Mouse (Mus musculus): ENCODE measurements at regions not wholly inside any gene's neighbourhood (a gene's known extent, or its start where the extent isn't known, plus 50 kb on each side); places are given as distances from the start of the nearest gene placed in this dataset.

DNA sequence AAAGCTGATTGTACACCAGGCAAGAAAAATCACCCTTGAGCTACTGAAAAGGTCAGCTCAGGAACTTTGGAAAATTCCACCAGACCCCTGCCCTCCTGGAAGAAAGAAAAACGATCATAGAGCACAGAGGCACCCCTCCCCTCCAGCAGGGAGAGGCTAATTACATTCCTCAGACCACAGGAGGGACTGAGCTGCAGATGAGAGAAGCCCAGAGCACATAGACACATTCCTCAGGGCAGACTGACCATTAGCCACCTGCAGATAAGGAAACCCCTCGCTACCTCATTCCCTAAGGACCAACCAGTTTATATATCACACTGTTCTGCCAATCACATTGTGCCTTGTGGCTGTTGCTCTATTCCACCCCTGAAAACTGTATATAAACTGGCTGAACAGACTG is 230.3 kb downstream of the Parp8 start:
- no peak for DNase-seq

DNA sequence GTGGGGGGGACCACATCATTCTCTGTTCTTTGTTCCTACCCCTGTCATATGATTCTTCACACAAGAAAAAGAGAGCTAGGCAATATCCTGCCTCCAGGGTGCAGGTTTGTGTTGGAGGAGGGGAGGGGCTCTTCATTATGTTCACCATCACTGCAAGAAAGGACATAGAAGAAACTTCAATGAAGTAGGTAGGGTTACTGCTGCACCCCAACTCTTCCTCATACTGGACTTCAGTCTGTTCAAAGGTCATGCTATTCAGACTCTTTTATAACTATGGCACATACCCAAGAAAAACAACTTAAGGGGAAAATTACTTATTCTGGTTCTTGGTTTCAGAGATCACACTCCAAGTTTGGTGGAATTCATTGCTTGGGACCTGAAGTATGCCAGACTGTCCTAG is 243.7 kb downstream of the Parp8 start:
- no peak for DNase-seq

DNA sequence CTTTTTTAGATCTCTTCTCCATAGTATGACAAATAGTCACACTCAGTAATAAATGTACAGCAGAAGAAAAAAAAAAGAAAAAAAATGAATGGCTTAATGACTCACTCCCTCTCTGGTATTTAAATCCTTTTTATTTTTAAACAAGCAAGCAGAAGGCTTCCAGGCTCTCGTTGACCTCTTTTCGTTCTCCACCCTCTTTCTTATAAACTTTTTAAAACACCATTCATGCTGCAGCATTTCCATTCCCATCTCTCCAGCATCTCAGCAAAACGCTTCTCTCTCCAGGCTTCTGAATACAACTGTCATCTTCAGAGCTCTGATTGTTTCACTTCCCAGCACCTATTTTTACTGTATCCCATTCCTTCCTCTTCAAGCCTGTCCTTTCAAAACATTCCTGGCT is 259.8 kb downstream of the Parp8 start:
- no peak for DNase-seq

DNA sequence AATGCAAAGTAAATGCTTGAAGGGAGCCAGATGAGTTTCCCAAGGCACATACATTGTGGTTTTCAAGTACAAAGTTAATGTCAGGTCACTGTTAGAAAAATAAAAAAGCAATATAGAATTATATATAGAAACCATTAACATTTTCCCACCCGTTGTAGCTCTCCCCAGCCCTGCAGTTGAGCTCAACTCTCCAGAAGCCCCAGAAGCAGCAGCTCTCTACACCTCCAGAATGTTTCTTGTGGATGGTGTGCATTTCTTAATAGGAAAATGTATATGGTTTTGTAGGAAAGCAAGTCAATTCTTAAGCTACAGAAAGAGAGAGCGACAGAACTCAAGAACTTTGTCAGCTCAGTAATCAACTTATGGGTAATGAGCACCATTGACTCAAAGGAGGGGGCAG is 265.4 kb downstream of the Parp8 start:
- DNase-seq: no peak

DNA sequence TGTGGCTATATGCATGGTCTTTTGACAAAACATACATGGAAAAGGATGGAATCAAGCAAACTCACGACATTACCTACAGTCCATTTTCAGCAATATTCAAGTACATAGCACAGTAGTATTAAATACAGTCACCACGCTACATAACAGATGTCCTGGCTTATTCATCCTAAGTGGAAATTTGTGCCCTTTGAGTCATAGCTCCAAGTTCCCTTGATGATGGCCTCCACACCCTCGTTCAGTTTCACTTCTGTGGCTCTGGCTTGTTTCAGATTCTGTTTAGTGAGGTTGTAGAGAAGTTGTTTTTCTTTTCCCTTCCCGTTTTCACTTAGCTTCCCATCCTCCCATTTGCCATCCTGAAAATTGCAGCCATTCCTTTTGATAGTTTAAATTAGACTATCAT is 284.5 kb downstream of the Parp8 start:
- DNase-seq: no peak

DNA sequence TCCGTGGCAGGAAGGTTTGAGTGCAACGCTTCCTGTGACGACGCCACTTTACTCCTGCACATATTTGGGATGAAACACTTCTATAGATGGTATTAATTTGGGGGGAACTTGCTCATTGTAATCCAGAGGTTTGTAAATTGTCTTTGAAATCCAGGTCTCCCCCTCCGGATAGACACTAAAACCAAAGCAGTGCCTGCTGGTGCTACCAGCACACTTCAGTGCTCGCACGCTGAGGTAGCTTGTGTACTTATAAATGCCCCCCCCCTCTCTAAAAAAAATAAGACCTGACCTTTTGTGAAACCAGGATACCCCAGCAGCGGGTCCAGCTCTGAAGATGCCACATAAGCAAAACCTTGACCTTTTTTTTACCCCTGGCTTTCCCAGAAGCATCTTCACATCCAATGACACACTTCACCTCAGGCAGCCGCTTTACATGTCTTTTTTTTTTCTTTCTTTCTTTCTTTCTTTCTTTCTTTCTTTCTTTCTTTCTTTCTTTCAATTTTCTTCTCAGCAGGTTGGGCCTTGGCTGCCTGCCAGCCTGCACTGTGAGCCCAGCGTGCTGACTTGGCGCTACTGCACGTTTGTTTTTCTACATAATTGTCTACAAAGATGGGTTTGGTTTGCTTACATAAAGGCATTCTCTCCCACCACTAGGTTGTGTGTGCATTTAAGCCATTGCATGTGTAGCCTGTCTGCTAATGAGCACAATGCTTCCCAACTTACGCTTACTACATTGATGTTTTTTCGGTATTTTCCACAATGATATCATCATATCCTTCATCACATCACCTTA is 301.8 kb downstream of the Parp8 start:
- DNase-seq: no peak

DNA sequence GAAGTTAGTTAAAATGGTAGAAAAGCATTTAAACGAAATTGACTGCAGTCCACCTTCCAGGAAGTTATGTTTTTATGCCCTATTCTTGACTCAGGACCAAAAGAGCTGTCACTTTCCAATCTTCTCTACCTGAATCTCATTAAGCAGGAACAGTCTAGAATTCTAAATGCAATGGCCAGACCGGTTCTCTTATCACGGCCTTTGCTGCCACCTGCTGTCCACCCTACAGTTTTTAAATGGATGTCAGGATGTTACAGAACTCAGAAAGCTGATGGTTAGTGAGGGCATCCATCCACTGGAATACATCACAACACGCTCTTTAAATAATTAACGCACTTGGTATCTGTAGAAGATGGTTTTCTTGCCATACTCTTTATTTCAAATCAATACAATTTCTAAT is 310.5 kb downstream of the Parp8 start:
- DNase-seq: peak; percentile 21

DNA sequence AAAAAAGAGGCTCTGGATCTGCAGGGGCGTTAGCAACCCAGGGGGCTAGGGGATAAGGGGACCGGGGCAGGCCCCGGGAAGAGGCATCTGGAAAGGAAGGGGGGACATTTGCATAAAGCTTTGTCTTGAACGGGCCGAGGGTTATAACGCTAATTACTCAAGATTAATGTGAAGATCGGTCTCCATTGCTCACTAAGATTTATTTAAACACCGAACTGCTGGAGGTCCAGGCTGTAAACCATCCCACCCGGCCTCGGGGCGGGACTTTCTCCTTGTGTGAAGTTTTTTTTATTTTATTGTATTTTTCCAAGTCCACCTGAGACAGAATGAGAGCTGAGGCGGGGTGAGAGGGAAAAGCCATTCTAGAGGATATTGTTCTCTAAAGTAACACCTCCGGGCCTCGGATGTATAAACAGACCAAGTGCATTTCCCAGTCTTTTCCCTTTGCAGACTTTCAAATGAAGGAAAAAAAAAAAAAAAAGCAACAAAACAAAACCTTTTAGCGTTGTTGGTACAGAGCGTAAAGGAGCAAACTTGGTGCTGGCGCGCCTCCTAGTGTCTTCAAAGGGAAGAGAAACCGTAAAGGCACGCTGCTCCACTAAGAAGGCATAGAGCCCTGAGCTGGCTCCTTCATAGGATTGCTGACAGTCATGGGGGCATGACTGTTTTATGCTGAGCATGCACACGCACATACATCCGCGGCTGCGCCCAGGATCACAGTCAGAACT is 313.3 kb downstream of the Parp8 start:
- peak; percentile 10 for DNase-seq

DNA sequence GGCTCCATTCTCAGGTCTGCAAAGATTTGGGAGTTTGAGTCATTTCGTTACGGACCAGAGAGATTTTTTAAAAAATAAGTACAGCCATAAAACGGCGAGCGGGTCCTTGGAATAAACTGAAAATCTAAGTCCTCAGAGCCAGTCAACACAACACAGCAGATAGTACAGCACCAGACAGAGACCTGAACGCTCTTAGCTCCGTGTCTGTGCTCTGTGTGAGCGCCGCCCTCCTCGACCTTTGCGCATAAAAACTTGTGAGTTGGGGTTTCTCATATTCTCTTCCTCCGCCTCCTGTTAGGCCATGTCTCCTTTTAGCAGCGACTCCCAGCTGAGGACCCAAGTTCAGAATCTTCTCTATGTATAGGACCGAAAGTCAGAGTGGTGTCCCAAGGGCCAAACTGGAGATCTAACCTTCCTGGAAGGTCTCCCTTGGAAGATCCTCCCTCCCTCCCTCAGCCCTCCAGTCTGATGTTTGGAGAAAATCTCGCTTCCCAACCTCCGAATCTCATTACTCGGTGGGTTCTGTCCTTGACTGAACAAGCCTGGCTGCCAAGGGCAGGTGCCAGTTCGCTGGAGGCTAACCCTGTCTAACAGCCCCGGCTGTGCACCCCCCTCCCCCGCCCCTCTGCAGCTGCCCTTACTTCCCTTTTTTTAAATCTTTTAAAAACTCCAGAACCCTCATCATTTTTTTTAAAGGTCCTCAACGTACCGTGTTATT is 314.0 kb downstream of the Parp8 start:
- DNase-seq: no peak

DNA sequence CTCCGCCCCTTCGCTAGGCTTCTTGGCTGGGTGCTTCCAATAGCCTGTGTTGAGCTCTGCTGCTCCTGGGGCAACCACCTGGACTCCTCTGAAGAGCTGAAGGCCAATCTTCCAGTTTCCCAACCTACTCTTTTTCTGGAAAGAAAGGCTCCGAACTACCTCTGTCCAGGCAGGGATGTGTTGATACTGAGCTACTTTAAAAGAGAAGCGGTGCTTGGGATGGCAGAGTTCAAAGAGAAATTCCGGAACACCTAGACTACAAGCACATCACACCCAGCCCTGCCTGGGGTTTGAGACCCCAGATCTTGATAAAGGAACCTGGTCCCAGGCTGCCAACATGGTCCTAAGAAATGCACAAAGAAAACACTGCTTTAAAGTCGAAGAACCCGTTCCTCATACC is 315.7 kb downstream of the Parp8 start:
- DNase-seq: no peak

DNA sequence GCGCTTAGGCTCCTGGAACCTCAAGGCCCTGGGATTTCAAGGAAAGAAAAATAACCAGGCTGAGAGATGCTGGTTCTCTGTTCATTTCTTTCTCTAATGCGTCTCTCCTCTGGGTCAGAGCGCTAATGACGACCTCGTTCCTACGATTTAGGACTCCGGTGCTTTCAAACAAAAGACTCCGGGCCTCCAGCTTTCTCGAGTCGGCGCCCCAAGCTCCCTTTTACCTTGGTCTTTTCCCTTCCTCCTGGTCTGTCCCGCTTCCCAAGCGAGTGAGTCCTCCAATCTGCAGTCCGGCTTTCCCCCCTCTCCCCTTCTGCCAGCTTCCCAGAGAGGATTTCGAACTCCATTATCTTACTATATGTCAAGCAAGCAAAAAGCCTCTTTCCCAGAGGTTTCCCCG is 316.5 kb downstream of the Parp8 start:
- no peak for DNase-seq

DNA sequence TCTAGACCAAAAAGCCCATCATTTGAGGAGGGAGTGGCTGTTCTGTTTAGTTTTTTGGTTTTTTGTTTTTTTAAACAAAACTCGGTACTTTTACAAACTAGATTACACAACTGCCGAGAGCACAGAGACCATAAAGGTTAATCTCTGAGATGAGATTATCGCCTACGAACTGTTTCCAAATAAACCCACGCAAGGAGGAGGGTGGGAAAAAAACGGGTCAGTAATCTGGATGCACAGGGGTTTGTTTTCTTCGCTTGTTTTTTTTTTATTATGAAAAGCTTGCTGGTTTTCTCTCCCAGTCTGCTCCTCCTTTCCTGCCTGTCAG is 316.9 kb downstream of the Parp8 start:
- DNase-seq: no peak

DNA sequence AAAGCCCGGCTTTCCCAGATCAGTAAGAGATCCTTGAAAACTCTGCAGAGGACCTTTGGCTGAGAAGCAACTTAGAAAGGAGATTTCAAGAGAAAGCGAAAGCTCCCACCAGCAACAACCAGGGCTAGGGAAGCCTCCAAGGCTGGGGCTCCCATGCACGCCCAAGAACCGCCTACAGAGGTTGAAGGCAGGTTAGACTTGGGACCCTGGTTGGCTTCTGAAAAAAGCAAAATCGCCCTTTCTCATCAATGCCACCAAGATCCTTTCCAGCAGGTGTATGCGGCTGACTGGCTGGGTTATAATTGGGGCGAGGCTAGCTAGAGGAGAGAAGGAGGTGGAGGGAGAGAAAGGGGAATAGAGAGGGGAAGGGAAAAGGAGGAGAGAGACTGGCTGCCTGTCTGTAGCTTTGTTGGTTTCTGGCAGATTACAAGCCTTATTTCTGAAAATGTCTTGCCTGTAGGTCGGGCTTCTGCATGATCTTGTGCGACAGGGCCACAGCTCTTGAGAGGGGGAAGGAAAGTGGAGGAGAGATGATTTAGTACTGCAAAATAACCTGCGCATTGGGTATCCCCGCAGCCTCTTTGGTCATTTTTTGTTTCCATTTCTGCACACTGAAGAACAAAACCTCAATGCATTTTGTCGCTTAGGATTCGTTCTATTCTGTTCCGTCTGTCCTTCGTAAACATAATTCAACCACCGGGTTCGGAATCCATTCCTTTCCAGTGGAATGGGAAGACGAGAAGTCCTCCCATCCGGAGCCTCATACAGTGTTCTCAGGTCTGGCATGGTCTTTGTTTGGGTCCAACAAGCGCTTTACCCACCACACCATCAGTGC is 317.5 kb downstream of the Parp8 start:
- no peak for DNase-seq

DNA sequence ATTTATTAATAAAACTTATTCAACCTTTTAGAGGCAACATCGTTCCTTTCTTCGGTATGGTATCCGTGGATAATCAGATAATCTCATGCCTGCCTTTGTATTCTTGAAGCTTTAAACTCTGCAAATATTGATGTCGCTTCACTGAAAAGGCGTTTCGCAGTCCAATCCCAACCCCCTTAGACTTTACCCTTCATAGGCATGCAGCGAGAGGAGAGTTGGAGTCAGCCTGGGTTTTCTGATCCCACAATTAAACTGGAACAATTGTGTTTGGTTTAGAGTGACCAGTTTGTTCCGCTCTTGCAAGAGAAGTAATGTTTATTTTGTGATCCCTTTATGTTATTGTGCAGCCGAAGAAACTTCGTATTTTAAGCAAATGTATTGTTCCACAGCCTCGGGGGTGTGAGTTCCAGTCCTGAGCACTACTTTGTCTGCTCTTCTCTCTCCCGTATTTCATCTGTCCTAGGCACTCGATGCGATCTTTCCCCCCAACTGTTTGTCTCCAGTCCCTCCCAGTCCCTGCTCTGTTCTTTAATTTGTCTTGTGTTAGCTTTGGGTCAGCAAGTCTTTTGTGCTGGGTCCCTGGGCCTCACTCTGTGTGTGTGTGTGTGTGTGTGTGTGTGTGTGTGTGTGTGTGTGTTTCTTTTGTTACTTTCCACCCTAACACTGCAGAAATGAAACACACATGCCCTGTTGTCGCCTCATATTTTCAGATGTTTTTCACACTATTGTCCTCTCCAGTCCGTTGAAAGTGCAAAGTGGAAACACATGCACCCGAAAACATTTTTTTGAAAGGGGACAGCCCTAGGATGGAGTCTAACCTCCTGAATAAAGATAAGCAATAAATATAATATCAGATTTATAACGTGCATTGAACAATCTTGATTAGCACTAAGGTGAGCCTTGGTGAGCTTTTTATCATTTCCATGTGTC is 318.7 kb downstream of the Parp8 start:
- DNase-seq: no peak

DNA sequence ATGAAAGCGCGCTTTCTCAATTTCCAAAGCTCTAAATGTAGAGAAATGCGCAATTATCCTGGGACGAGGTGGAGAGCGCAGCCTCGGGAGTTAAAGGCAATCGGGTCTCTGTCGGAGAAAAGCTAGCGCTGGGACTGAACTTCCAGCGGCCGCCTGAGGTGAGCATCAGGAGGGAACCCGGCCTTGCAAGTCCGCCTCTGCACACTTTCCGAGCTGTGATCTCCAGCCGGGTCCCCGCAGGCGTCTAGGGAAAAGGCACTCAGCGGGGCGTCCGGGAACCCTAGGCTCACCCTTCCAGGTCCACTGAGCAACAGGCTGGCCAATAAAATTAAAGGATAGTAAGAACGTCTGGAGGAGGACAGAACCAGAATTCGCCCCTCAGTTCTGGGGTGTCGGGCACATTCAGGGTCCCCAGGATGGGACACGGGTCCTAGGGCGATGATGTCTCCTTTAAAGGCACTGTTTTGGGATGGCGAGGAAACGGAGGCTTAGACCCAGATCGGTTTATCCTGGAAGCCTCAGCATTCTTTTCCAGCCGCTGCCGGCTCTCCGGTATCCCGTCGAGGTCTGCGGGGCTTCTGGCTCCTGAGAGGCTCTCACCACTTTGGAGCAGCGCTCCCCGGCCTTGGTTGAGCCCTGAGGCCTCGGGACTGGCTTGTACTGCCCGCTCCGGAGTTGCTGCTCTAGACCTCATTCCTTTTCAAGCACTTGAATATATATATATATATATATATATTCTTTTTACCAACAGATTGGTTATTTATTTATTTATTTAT is 319.5 kb downstream of the Parp8 start:
- DNase-seq: no peak

DNA sequence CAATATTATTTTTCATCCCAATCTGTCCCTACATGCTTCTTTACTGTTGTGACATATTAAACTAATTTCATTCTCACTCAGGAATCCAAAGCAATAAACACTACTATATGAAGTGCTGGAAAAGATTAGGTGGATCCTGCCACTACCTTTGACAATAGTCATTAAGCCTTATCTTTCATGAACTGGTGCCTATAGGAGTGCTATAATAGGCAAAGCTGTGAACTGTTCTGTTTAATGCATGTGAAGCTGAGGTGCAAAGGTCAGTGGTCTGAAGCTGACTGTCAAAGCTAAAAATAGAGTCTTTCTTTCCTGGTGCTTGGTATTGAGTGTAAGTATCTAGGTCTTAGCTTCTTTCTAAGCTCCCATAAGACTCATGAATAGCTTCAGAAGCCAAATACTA is 336.6 kb downstream of the Parp8 start:
- DNase-seq: no peak
